Mouse (Mus musculus) lung, embryonic 16.5 days (tissue): ENCODE measurements at regions not wholly inside any gene's neighbourhood (a gene's known extent, or its start where the extent isn't known, plus 50 kb on each side); places are given as distances from the start of the nearest gene placed in this dataset.
A peak's percentile ranks its signal among the peaks of the same experiment; 100 is the strongest.

Experiments
- ATAC-seq: fragments of 200-750 bp; cut with Nextera tagmentation; 2 replicates; pipeline ENCODE4 v1.8.0; 2017; ENCODE audit warnings: low read depth, mild to moderate bottlenecking, moderate library complexity
- H3K27ac ChIP-seq: fragments of 300-500 bp; sonication (generic); 2 replicates; pipeline ENCODE4 v1.5.1; 2014; ENCODE audit warnings: mild to moderate bottlenecking, control low read depth, low read length
- H3K27me3 ChIP-seq: fragments of 300-500 bp; sonication (generic); 2 replicates; pipeline ENCODE4 v1.6.1; 2014; ENCODE audit warnings: low read depth, low read length, mixed read lengths; ENCODE audit not compliant: control insufficient read depth, insufficient read depth
- H3K36me3 ChIP-seq: fragments of 300-500 bp; sonication (generic); 2 replicates; pipeline ENCODE4 v1.6.1; 2014; ENCODE audit warnings: low read length; ENCODE audit not compliant: control insufficient read depth, insufficient read depth
- H3K4me1 ChIP-seq: fragments of 300-500 bp; sonication (generic); replicated peaks from 2 replicates; pipeline ENCODE4 v1.6.1; 2014; ENCODE audit warnings: low read length, mixed read lengths; ENCODE audit not compliant: control insufficient read depth, insufficient read depth
- H3K4me2 ChIP-seq: fragments of 300-500 bp; sonication (generic); 2 replicates; pipeline ENCODE4 v1.6.1; 2014; ENCODE audit warnings: low read depth, low read length, control low read depth
- H3K4me3 ChIP-seq: fragments of 300-500 bp; sonication (generic); 2 replicates; pipeline ENCODE4 v1.5.1; 2014; ENCODE audit warnings: mild to moderate bottlenecking, low read length, control low read depth
- H3K9ac ChIP-seq: fragments of 300-500 bp; sonication (generic); 2 replicates; pipeline ENCODE4 v1.6.1; 2014; ENCODE audit warnings: low read length, control low read depth
- H3K9me3 ChIP-seq: fragments of 300-500 bp; sonication (generic); 2 replicates; pipeline ENCODE4 v1.6.1; 2016; ENCODE audit warnings: low read length; ENCODE audit not compliant: control insufficient read depth
- WGBS: fragments of 180-500 bp; shearing (Covaris S2); extraction: QIAGEN DNeasy Blood & Tissue Kit; methylation state at CpG from one replicate; pipeline ENCODE4 v1.1.7; 2014; 5-methylcytosine and 5-hydroxymethylcytosine counted together

DNA sequence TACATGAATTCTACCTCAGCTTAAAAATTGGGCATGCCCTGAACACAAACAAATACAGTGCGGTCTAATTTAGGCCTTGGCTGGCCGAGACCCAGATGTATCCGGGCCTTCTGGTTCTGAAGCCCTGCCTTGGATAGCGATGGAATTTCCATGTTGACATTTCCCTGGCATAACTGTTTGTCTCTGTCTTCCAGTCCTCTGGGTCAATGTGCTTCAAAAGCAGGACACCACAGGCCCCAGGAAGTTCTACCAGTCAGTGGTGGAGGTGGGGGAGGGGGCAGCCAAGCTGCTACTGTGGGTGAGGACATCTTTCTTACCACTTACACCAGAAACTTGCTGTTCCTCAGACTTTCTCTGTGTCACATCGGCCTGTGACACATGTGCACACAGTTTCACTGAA, 111.3 kb downstream of the Gm10604 start:
- 35% methylated on average over 5 of the region's 5 CpGs for WGBS

DNA sequence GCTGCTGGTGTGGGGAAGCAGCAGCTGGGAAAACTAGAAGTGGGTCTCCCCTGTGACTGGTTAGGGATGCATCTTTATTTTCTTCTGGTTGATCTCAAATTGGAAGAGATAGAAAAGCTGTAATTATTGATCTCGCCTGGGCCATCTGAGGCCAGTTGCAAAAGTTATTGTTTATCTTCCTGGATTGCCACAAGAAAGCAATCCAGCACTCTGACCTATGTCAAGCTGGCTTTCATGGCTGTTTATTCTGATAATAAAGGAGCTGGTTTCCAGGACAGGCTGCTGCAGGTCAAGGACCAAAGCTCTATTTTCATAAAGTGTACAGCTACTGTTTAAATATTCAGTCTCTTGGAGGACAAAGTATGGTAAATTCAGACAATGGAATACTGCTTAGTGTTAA, 112.5 kb downstream of the Gm10604 start:
- ATAC-seq = no peak
- 78% methylated on average over 1 of the region's 1 CpGs for WGBS
- Histone ChIP-seq H3K4me1 (peaks cover 15% of the 10 kb centered on the region), H3K9ac (no peak overlapping the region), H3K27ac (no peak overlapping the region), H3K36me3 (no peaks in the 10 kb centered on the region), H3K27me3 (no peaks in the 10 kb centered on the region), H3K4me2 (no peak overlapping the region), H3K4me3 (no peak overlapping the region), H3K9me3 (no peaks in the 10 kb centered on the region)

More for the DNA sequence above, 111.3 kb downstream of the Gm10604 start:
- Histone ChIP-seq H3K27me3 (no peaks in the 10 kb centered on the region), H3K27ac (peak overlapping the region; percentile 11), H3K4me1 (peaks cover 18% of the 10 kb centered on the region), H3K9ac (no peak overlapping the region), H3K4me2 (no peak overlapping the region), H3K4me3 (no peak overlapping the region), H3K9me3 (no peaks in the 10 kb centered on the region), H3K36me3 (no peaks in the 10 kb centered on the region)
- peak; percentile 44 for ATAC-seq
